Mouse (Mus musculus): ENCODE results near the gene Vmn1r112.
"Not testable (repeated sequence)": the region's sequence is repeated elsewhere in the genome, so short reads cannot be mapped to it uniquely, and the experiment has no call there.

Vmn1r112 gene

GRCm38 (mm10) chr7:20770885-20771284, at the start of gene Vmn1r112:
Gene Vmn1r112, plus strand, starts transcription at chr7:20771185.
- in situ Hi-C loops (cut with MboI, MseI), result loop anchor here (5.0 to 25.0 kb wide), 2 partner anchors 684 to 1991 kb away; partner anchors contain the start of genes Vmn1r157 and Vmn1r91

- in situ Hi-C loops (cut with MboI, MseI), result not testable (repeated sequence)
Measured at GRCm38 (mm10) chr7:20730524-20730923, 40.5 kb upstream of the Vmn1r112 start, which contains the start of gene Gm10668. Gene Gm10668, minus strand, starts transcription at chr7:20730624.

- in situ Hi-C loops (cut with MboI, MseI), result loop anchor here (25.0 kb wide), 2 partner anchors 450 to 1325 kb away; partner anchors contain the start of genes Gm16451 and Gm4133
Measured at GRCm38 (mm10) chr7:20786985-20787384, 16.0 kb downstream of the Vmn1r112 start, which contains the start of gene Vmn1r113. Gene Vmn1r113, plus strand, starts transcription at chr7:20787285.

GRCm38 (mm10) chr7:20812086-20812485, 41.1 kb downstream of the Vmn1r112 start, which contains the start of gene Vmn1r114:
Gene Vmn1r114, minus strand, starts transcription at chr7:20812186.
- in situ Hi-C loops (cut with MboI, MseI), result not testable (repeated sequence)
